Mouse (Mus musculus) neural tube, embryonic 10.5 days (tissue): Measurements from ENCODE around the gene AI593442.
A peak's percentile ranks its signal among the peaks of the same experiment; 100 is the strongest.

Experiments
- DNase-seq: peaks from one replicate; pipeline ENCODE4 v3.0.0-alpha.2; 2017; ENCODE audit warnings: low spot score; ENCODE audit errors: extremely low spot score

The AI593442 gene

GRCm38 (mm10) chr9:52679362-52679947 is at the start of gene AI593442:
TSS of gene AI593442 (minus strand) at chr9:52679780.
- DNase-seq = peak; percentile 67

DNA sequence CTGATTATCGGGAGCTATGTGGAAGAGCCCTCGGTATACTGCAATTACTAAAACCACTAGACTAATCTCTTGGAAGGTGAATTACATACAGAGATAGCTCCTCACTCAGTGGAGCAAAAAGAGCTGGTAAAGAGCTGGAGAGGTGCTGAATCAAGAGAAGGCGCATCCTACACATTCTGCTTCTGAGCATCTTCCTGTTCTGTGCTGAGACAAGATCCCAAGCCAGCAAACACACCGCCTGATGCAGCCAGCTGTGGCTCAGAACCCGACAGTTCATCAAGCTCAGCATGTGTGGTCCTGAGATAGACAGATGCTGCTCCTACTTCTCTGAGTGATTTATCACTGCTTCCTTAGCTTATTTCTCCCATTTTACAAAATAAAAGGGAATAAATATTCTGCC is 49.2 kb upstream of the AI593442 start:
- DNase-seq = no peak

DNA sequence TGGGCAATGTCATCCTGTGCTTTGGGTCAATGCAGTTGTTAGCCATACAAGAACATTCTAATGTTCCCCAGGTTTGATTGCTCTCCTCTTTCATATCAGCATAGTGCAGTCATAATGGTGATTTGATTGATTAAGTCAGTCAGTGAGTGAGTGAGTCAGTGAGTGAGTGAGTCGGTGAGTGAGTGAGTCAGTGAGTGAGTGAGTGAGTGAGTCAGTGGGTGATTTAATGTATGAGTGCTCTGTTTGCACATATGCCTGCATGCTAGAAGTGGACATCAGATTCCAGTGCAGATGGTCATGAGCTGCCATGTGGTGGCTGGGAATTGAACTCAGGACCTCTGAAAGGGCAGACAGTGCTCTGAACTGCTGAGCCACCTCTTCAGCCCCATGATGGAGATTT is 43.0 kb upstream of the AI593442 start:
- DNase-seq = no peak

GRCm38 (mm10) chr9:52719562-52719961 is 40.0 kb upstream of the AI593442 start:
- no peak for DNase-seq

DNA sequence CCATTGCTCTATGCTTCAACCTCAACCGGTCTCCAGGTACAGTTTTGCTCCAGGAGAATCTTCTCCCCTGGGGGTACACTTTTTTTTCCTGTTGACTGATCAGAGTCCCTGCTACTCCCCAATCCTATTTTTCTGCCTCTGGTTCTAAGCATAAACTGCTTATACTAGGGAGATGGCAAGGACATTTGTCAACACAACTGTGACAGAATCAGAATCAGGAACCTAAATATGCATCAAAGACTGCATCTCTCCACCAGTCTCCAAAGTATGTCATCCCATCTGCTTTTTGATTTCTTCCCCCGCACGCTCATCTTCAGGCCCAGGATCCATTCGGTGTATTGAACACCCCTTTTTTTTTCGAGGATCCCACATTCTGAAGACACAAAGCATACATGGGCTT is 456 bp upstream of the AI593442 start:
- DNase-seq = no peak

GRCm38 (mm10) chr9:52678839-52679215 is 753 bp downstream of the AI593442 start:
- DNase-seq = no peak

DNA sequence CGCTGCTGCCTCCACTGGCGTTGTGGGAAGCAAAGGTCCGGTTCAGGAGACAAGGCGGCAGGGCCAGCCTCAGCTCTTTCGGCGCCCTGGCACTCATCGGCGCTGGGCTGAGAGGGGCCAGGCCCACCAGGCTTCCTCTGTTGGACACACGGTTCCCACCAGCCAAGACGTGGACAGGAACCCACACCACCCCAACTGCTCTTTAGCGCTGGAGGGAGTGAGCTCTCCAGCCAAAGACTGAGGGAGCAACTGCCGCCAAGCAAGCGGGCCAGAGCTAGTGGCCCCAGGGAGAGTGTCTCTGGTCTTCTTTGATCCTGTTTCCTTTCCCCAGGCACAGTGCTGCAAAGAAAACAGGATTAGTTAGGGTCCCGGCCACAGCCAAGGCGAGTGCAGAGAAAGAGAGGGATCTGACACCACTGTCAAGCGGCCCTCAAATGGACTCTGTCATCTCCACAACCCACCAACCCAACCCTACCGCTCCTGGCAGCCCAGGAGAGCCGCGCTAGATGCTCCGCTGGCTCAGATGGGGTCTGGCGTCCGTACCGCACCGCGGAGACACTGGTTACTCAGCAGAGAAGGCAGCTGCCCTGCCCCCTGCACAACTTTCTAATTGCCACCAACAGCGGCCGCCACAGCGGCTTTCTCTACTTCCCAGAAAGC is 1.3 kb downstream of the AI593442 start:
- DNase-seq = peak; percentile 42

GRCm38 (mm10) chr9:52676587-52676986 is 3.0 kb downstream of the AI593442 start:
- DNase-seq = peak; percentile 22

DNA sequence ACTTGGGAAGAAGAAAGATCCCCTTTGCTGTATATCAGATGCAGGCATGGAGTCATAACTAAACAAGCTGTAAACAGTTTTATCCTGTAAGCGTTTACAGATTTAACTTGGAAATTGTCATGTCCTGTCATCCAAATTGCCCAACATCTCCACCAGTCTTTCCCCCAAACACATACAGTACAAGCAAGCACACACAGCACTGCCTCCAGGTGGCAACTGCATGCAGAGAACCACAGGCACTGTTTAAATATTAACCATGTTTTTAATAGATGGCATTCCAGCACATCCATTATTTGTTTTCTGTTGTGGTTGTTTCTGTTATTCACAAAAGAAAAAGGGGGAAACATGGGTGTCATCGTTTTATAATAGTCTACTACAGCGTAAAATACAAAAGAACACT is 3.6 kb downstream of the AI593442 start:
- no peak for DNase-seq

GRCm38 (mm10) chr9:52661422-52661821 is 18.2 kb downstream of the AI593442 start:
- no peak for DNase-seq

DNA sequence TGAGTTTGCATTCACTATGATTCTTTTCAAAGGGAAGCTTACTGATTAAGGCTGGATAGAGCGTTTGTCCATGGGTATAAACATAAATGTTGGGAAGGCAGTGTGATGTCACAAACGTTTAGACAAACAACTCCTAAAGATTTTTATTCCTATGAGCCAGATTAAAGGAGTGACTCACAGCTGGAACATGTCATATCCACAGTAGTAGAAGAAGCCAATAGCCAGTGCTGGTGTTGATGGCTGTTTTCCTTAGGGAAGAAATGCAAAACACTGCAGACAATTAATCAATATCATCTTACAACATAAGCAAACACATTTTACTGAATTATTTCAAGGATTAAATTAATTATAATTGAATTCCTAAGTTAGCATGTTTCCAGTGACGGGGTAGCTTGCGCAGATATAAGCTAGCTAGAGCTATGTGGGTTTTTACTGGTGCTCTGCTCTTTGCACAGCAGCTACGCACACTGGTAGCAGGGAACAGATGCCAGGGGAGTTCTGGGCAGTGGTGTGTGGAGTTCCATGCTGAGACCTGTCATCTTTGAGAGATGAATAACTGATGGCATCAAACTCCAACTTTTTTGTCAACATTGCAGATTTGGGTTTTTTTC is 29.1 kb downstream of the AI593442 start:
- no peak for DNase-seq

DNA sequence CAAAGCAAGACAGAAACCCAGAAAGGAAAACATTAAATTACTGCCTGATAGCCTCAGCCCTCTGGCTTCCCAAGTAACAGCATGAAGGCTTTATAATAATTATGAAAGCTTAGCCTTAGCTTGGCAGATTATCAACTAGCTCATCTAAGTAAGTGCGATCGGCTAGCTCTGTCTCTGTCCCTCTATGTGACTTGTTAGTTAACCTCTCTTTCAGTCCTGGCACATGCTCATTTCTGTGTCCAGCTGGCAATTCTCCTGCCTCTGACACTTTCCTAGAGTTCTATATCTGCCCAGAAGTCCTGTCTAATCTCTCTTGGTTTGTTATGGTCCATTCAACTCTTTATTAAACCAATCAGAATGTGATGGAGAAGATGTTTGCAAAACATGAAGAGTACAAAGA is 34.3 kb downstream of the AI593442 start:
- no peak for DNase-seq

DNA sequence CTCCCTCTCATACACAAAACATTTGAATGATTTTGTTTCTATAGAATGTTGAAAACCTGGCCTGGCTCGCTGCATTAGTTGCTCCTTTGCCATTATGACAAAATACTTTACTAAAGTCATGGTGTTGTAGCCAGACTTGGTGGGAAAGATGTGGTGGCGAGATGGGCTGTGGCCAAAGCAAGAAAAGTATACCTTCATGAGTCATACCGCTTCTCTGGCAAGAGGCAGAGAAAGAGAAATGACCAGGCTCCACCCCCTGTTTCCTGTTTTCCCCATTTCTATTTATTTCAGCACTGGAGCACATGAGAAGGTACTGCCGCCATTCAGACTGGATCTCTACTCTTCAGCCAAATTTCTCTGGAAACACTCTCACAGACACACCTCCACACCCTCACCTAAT is 35.0 kb downstream of the AI593442 start:
- no peak for DNase-seq

DNA sequence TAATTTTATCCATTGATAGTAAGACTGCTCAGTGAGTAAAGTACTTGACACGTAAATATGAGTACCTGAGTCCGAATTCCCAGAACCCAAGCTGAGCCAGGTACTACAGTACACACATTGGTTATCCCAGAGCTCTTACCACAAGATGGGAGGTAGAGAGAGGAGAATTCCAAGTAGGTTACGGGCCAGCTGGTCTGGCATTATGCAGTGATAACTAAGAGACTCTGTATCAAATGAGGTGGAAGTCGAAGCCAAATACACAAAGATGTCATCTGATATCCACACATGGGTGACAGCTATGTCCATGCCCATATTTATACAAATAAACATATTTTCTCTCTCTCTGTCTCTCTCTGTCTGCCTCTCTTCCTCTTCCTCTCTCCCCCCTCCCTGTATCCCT is 35.4 kb downstream of the AI593442 start:
- DNase-seq = no peak

GRCm38 (mm10) chr9:52635991-52636390 is 43.6 kb downstream of the AI593442 start:
- DNase-seq = no peak

- DNase-seq = no peak
These were observed 55.7 kb downstream of the AI593442 start for GRCm38 (mm10) chr9:52623926-52624325.
